Mouse (Mus musculus) gastrocnemius, postnatal 14 days (tissue): ENCODE results near the gene Marcksl1. TPM values are rescaled to one million over a fixed set of nuclear protein-coding genes. Genes with fewer than 3 reads are reported as not detected.

Source experiments
- DNase-seq: peaks from one replicate; pipeline ENCODE4 v3.0.0; 2021; ENCODE audit warnings: mixed read lengths
- intact Hi-C: fragments of 180-260 bp; cut with DNase I; formaldehyde crosslinking; loops from one replicate; pipeline ENCODE4 v1.15.1; 2025; ENCODE audit warnings: low total_unique reads
- long read RNA-seq, 2 experiments: library from polyadenylated mRNA; stranded (forward); transcript quantifications; one replicate each; pipeline ENCODE4 v2.0.0; 2021
- total RNA-seq, 2 experiments: library from RNA; stranded (reverse); gene quantifications; 2 replicates each; pipeline ENCODE4 v1.2.3; 2021

Gene Marcksl1
- total RNA-seq, result 10 to 100 TPM in 1 of 2 experiments, 1 to 10 TPM in 1; 9.2 to 14.4 TPM
- long read RNA-seq, experiment 1, transcript Marcksl1-201 (2 exons, 1,605 nt), result major isoform, 24 of 25 reads
- long read RNA-seq, experiment 1, partial matches to known transcripts, result 1 of 25 reads
- long read RNA-seq, experiment 1, other reads (novel, unspliced or antisense), result 0 of 25 reads
- long read RNA-seq, experiment 2, transcript Marcksl1-201 (2 exons, 1,605 nt), result major isoform, 30 of 31 reads
- long read RNA-seq, experiment 2, partial matches to known transcripts, result 1 of 31 reads
- long read RNA-seq, experiment 2, other reads (novel, unspliced or antisense), result 0 of 31 reads

DNA sequence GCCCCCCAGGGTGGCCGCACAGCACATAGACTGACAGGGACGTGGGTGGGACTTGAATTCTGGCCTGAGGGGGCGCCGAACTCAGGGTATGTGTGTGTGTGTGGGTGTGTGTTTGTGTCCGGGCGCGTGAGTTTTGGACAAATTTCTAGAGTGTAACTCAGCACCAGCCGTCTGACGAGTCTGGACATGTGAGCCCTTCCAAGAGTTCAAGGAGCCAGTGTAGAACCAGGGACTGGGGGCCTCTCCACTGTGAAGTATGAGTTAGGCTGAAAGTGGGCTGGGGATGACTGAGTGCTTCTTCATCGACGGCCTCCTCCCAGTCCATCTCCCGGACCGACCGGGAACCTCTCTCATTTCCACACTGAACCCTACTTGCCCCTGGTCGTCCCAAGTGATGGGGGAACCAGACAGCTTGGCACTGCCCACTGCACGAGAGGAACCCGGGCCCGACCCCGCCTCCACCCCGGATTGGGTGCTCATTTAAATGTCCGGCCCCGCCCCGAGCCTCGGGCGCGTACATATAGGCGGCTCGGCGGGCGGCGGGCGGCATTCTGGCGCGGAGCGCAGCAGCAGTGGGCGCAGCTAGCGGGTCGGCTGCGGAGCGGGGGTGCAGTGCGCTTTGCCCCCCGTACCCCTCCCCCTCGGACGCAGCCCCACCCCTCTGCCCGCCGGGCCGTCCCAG, at the start of gene Marcksl1:
Gene Marcksl1 (plus strand): TSS at position 496 of the 682 bp plus-strand sequence.
- intact Hi-C loops, result no loop called here
- peak; percentile 87 for DNase-seq

- intact Hi-C loops, result no loop called here
These were observed 49.0 kb upstream of the Marcksl1 start for GRCm38 (mm10) chr4:129464286-129464815.

GRCm38 (mm10) chr4:129476047-129476446, 37.3 kb upstream of the Marcksl1 start:
- intact Hi-C loops, result no loop called here
- DNase-seq, result no peak

More at GRCm38 (mm10) chr4:129464286-129464815, 49.0 kb upstream of the Marcksl1 start:
- DNase-seq, result no peak

DNA sequence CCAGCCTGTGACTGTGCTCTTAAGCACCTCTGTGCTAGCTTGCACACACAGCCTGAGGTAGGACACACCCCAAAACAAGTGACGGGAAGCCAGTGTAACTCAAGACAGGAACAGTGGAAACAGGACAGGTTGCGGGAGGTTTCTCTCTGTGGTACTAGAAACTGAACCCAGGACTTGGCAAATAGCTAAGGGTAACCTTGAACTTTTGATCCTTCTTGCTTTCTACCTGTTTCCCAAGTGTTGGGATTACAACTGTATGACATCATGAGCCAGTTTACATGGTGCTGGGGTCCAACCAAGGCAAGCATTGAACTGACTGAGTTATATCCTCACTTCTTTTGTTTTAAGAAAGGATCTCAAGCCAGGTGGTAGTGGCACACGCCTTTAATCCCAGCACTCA, 33.5 kb upstream of the Marcksl1 start:
- intact Hi-C loops, result no loop called here
- no peak for DNase-seq

GRCm38 (mm10) chr4:129481090-129481489, 32.3 kb upstream of the Marcksl1 start:
- intact Hi-C loops, result no loop called here
- DNase-seq, result no peak

DNA sequence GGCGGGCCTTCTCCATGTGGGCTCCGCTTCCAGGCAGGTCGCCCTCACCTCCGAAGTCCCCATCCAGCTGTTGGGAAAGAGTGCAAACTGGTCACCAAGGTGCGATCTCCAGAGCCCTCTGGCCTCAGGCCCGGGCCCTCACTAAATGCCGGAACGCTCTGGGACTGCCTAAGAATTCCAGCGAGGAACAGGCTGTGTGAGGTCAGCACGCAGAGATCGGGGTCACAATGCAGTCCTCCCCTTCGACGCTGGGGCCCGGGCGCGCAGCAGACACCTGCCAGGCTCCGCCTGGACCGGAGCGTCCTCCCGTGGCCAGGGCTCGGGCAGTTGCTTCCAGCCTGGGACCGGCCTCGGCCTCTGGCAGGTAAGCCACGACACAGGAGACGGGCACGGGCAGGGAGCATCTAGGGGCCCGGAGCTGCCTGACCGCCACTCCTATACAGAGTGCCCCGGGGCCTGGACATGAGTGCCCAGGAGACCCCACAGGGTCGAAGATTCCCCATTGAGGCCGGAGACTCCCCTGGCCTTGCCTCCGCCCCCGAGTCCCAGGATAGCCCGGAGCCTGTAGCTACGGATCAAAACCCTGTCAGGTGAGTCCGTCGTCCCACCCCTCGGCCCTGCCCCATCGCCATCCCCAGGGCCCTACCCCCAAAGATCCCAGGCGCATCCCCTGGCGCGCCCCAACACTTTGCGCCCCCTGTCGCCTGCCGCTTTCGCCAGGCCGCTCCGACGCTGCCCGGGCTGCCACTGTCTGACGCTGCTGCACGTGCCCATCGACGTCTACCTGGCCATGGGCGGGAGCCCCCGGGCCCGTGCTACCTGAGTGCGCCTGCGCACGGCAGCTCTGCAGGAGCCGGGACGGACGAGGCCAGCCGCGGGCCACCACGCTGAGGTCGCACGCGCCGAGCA, 22.2 kb upstream of the Marcksl1 start, which contains the start of the genes Tssk3 and Fam229a:
Gene Tssk3 (minus strand): TSS at position 51 of the 909 bp plus-strand sequence.
Gene Fam229a (plus strand): TSS at position 219 of the 909 bp plus-strand sequence.
- DNase-seq, result no peak
- intact Hi-C loops, result no loop called here

GRCm38 (mm10) chr4:129494681-129495080, 18.7 kb upstream of the Marcksl1 start:
- intact Hi-C loops, result no loop called here

GRCm38 (mm10) chr4:129495672-129496562, 17.5 kb upstream of the Marcksl1 start:
- no peak for DNase-seq
- intact Hi-C loops, result no loop called here

More at GRCm38 (mm10) chr4:129494681-129495080, 18.7 kb upstream of the Marcksl1 start:
- no peak for DNase-seq

DNA sequence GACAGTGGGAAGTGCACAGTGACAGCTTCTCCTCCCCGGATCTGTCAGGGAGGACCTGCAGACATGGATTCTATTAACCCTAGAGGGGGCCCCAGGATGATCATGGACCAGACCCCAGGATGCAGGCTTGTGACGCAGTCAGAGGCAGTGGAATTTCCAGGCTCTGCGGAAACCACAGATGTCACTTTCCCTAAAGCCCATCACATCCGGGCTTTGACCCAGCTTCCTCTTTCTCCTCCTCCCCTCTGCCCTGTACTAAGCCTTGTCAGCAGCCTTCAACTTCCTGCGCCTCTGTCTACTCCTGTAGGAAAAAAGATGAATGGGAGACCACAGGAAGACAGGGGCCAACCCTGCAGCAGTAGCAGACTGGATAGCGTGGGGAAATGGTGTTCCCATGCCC, 16.8 kb upstream of the Marcksl1 start:
- intact Hi-C loops, result no loop called here

GRCm38 (mm10) chr4:129498941-129499340, 14.4 kb upstream of the Marcksl1 start:
- intact Hi-C loops, result no loop called here
- no peak for DNase-seq

More for the DNA sequence above, 16.8 kb upstream of the Marcksl1 start:
- peak; percentile 24 for DNase-seq

DNA sequence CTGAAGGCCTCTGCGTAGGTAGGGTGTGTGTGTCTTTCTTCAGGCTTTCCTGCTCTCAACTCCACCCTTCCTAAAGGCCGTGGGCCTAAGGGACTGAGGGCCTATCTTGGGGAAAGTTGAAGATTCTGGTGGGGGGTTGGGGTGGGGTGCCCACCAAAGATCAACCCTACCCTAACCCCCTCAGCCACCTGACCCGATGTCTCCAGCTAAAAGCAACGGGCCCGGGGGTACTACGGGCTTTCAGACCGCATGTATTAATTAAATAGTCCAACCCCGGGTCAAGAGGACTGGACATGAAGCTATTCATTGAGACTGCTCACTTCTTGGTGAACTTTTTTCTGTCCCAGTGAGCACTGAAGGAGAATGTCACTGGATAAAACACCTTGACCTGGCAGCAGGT, 13.4 kb upstream of the Marcksl1 start:
- no peak for DNase-seq
- intact Hi-C loops, result no loop called here

GRCm38 (mm10) chr4:129500607-129501566, 12.5 kb upstream of the Marcksl1 start:
- DNase-seq, result peak; percentile 89
- intact Hi-C loops, result no loop called here

DNA sequence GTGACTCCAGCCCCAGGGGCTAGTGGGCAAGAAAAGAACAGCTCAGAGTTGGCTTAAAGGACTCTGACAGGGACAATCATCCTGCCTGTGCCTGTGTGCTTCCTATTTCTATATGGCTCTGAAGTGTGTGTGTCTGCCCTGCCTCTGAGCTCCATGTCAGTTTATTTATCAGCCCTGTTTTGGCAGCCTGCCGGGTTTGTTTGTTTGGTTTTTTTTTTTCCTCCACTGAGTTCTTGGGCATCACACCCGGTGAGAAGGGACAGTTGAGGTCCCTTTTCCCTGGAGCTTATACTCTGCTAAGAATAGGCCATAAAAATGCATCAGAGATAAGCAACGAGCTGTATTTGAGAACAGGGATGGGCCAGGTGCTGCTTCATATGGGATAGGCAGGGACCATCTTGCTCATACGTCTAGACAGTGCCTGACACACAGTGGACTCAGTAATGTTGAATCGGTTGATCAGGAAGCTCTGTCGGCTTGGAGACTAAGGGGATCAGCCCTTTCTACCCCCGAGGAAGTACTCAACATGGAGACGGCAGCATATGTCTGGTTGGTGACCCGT, 11.0 kb upstream of the Marcksl1 start:
- intact Hi-C loops, result no loop called here
- no peak for DNase-seq

DNA sequence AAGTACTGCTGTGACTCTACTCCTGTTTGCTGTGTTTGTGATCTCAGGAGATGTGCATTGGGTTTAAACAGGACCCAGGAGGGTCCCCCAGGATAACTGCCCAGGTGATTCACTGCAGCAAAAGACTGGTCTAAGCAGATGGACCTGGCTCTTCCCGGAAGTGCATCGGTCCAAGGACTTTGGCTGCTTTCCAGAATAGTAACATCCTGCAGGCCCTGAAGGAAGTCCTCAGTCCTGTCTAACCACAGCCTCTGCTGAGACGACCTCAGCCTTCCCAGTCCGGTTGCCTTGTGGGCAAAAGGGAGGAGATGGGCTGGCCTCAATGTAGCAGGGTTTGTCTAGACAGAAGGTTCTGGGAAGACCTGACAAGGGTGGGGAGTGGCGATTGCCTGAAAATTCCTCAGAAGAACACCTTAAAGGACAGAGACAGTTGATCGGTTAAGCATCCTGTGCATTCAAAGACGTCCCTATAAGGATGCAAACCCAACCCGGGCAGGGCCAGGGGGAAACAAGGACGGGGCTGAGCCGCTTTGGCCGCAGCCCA, 10.4 kb upstream of the Marcksl1 start:
- DNase-seq, result no peak
- intact Hi-C loops, result no loop called here

DNA sequence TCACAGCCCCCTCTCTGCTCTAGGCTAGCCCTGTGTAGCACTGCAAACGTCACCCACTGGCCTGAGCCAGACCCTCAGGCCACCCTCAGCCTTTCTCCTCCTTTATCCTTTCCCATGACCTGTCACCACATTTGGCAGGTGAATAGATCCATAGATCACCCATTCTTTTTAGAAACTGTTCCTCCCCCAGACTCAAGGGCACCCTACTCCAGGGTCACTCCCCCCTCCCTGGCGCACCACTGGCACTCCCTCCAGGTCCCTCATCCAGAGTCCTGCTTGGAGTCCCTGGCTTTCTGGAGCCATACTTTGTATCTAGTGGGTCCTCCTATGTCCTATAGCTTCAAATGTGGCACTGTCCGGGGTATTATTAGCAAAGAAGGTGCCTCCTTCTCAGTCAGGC, 7.9 kb upstream of the Marcksl1 start:
- intact Hi-C loops, result no loop called here
- DNase-seq, result no peak

GRCm38 (mm10) chr4:129507434-129508236, 5.7 kb upstream of the Marcksl1 start:
- no peak for DNase-seq
- intact Hi-C loops, result no loop called here
